Mouse (Mus musculus) midbrain, embryonic 13.5 days (tissue): Measurements from ENCODE around the gene F2rl1. TPM values are rescaled to one million over a fixed set of nuclear protein-coding genes. Genes with fewer than 3 reads are reported as not detected.

Source experiments
- ATAC-seq: fragments of 200-750 bp; cut with Nextera tagmentation; 2 replicates; pipeline ENCODE4 v1.8.0; 2017; ENCODE audit warnings: mild to moderate bottlenecking, moderate TSS enrichment, moderate library complexity
- H3K27ac ChIP-seq: fragments of 300-500 bp; sonication (generic); 2 replicates; pipeline ENCODE4 v1.5.1; 2015; ENCODE audit warnings: inconsistent platforms, mild to moderate bottlenecking, moderate library complexity
- H3K27me3 ChIP-seq: fragments of 300-500 bp; sonication (generic); 2 replicates; pipeline ENCODE4 v1.6.1; 2015; ENCODE audit warnings: mild to moderate bottlenecking, inconsistent platforms
- H3K36me3 ChIP-seq: fragments of 300-500 bp; sonication (generic); 2 replicates; pipeline ENCODE4 v1.6.1; 2015; ENCODE audit warnings: mild to moderate bottlenecking, inconsistent platforms
- H3K4me1 ChIP-seq: fragments of 300-500 bp; sonication (generic); replicated peaks from 2 replicates; pipeline ENCODE4 v1.6.1; 2015; ENCODE audit warnings: inconsistent platforms
- H3K4me2 ChIP-seq: fragments of 300-500 bp; sonication (generic); replicated peaks from 2 replicates; pipeline ENCODE4 v1.6.1; 2015; ENCODE audit warnings: moderate library complexity, mild to moderate bottlenecking, inconsistent platforms
- H3K4me3 ChIP-seq: fragments of 300-500 bp; sonication (generic); replicated peaks from 2 replicates; pipeline ENCODE4 v1.5.1; 2015; ENCODE audit warnings: mild to moderate bottlenecking, inconsistent platforms
- H3K9ac ChIP-seq: fragments of 300-500 bp; sonication (generic); replicated peaks from 2 replicates; pipeline ENCODE4 v1.6.1; 2015; ENCODE audit warnings: mild to moderate bottlenecking, inconsistent platforms
- H3K9me3 ChIP-seq: fragments of 300-500 bp; sonication (generic); 2 replicates; pipeline ENCODE4 v1.6.1; 2016; ENCODE audit warnings: mild to moderate bottlenecking, inconsistent platforms
- WGBS: fragments of 180-500 bp; shearing (Covaris S2); methylation state at CpG from one replicate; pipeline ENCODE4 v1.1.7; 2015; 5-methylcytosine and 5-hydroxymethylcytosine counted together
- polyA plus RNA-seq: library from polyadenylated mRNA; unstranded; fragments of >200 nt; fragmentation: Nextera tagmentation; extraction: Ambion mirVana; gene quantifications from 2 replicates; pipeline ENCODE4 v1.2.1, GENCODE M21; 2015

The F2rl1 gene
- polyA plus RNA-seq, 1 experiment from 2014 or later: 0.20 TPM

GRCm38 (mm10) chr13:95491327-95491726 lies 33.7 kb downstream of the F2rl1 start:
- Histone ChIP-seq H3K4me1 (no peaks in the 10 kb centered on the region), H3K27ac (no peak overlapping the region), H3K4me3 (no peak overlapping the region), H3K27me3 (no peaks in the 10 kb centered on the region), H3K4me2 (no peak overlapping the region), H3K9ac (no peak overlapping the region), H3K36me3 (no peaks in the 10 kb centered on the region), H3K9me3 (no peaks in the 10 kb centered on the region)
- 52% methylated on average over 11 of the region's 11 CpGs for WGBS
- ATAC-seq: no peak

GRCm38 (mm10) chr13:95484664-95485063 lies 40.4 kb downstream of the F2rl1 start:
- H3K27ac ChIP-seq: no peak overlapping the region
- no peak overlapping the region for H3K4me2 ChIP-seq
- no peaks in the 10 kb centered on the region for H3K4me1 ChIP-seq
- no peaks in the 10 kb centered on the region for H3K9me3 ChIP-seq
- WGBS: 33% methylated on average over 5 of the region's 5 CpGs
- no peaks in the 10 kb centered on the region for H3K36me3 ChIP-seq
- ATAC-seq: no peak
- no peak overlapping the region for H3K4me3 ChIP-seq
- H3K9ac ChIP-seq: no peak overlapping the region
- no peaks in the 10 kb centered on the region for H3K27me3 ChIP-seq

- H3K36me3 ChIP-seq: no peaks in the 10 kb centered on the region
- H3K4me3 ChIP-seq: no peak overlapping the region
- no peak overlapping the region for H3K27ac ChIP-seq
- H3K4me2 ChIP-seq: no peak overlapping the region
- 18% methylated on average over 4 of the region's 4 CpGs for WGBS
- no peaks in the 10 kb centered on the region for H3K9me3 ChIP-seq
- H3K27me3 ChIP-seq: no peaks in the 10 kb centered on the region
- peak; percentile 79 for ATAC-seq
- H3K4me1 ChIP-seq: no peaks in the 10 kb centered on the region
- no peak overlapping the region for H3K9ac ChIP-seq
Measured at GRCm38 (mm10) chr13:95481428-95481827, 43.6 kb downstream of the F2rl1 start.

- Histone ChIP-seq H3K4me2 (no peak within 1 kb of the TSS), H3K9ac (no peak within 1 kb of the TSS), H3K9me3 (no peaks in the 10 kb centered on the region), H3K36me3 (no peaks in the 10 kb centered on the region), H3K4me1 (no peaks in the 10 kb centered on the region), H3K27me3 (no peaks in the 10 kb centered on the region), H3K27ac (no peak within 1 kb of the TSS), H3K4me3 (no peak within 1 kb of the TSS)
- 89% methylated on average over 21 of the region's 21 CpGs for WGBS
- no peak for ATAC-seq
Measured at GRCm38 (mm10) chr13:95478671-95479413, 46.2 kb downstream of the F2rl1 start, which contains the start of gene S100z. S100z (minus strand) TSS chr13:95478721.

- no peak overlapping the region for H3K27ac ChIP-seq
- no peaks in the 10 kb centered on the region for H3K36me3 ChIP-seq
- 88% methylated on average over 6 of the region's 6 CpGs for WGBS
- no peak overlapping the region for H3K4me3 ChIP-seq
- no peaks in the 10 kb centered on the region for H3K9me3 ChIP-seq
- no peaks in the 10 kb centered on the region for H3K27me3 ChIP-seq
- H3K9ac ChIP-seq: no peak overlapping the region
- no peak for ATAC-seq
- H3K4me2 ChIP-seq: no peak overlapping the region
- H3K4me1 ChIP-seq: no peaks in the 10 kb centered on the region
Measured at GRCm38 (mm10) chr13:95477173-95477572, 47.9 kb downstream of the F2rl1 start.

- H3K36me3 ChIP-seq: no peaks in the 10 kb centered on the region
- no peak for ATAC-seq
- no peaks in the 10 kb centered on the region for H3K4me1 ChIP-seq
- H3K4me3 ChIP-seq: no peak overlapping the region
- WGBS: 76% methylated on average over 7 of the region's 7 CpGs
- no peaks in the 10 kb centered on the region for H3K27me3 ChIP-seq
- H3K4me2 ChIP-seq: no peak overlapping the region
- no peak overlapping the region for H3K9ac ChIP-seq
- H3K27ac ChIP-seq: no peak overlapping the region
- no peaks in the 10 kb centered on the region for H3K9me3 ChIP-seq
Measured at GRCm38 (mm10) chr13:95475124-95475523, 49.9 kb downstream of the F2rl1 start.

- no peak overlapping the region for H3K4me3 ChIP-seq
- no peak overlapping the region for H3K4me2 ChIP-seq
- WGBS: 86% methylated on average over 3 of the region's 3 CpGs
- no peaks in the 10 kb centered on the region for H3K4me1 ChIP-seq
- H3K27ac ChIP-seq: no peak overlapping the region
- no peaks in the 10 kb centered on the region for H3K9me3 ChIP-seq
- no peak overlapping the region for H3K9ac ChIP-seq
- H3K27me3 ChIP-seq: no peaks in the 10 kb centered on the region
- no peak for ATAC-seq
- no peaks in the 10 kb centered on the region for H3K36me3 ChIP-seq
Measured at GRCm38 (mm10) chr13:95474294-95474693, 50.7 kb downstream of the F2rl1 start.

GRCm38 (mm10) chr13:95470970-95471369 lies 54.1 kb downstream of the F2rl1 start:
- H3K4me3 ChIP-seq: no peak overlapping the region
- no peak overlapping the region for H3K9ac ChIP-seq
- H3K27ac ChIP-seq: no peak overlapping the region
- H3K27me3 ChIP-seq: no peaks in the 10 kb centered on the region
- 78% methylated on average over 2 of the region's 2 CpGs for WGBS
- ATAC-seq: no peak
- H3K4me2 ChIP-seq: no peak overlapping the region
- no peaks in the 10 kb centered on the region for H3K4me1 ChIP-seq
- H3K36me3 ChIP-seq: no peaks in the 10 kb centered on the region
- H3K9me3 ChIP-seq: no peaks in the 10 kb centered on the region

Other genes starting within 250 kb of the F2rl1 start
- 46.4 and 48.8 TPM in 2 replicates for gene Zbed3, start 201.6 kb downstream of the F2rl1 start, polyA plus RNA-seq
- gene Aggf1, start 149.9 kb downstream of the F2rl1 start, polyA plus RNA-seq: 41.6 and 45.1 TPM in 2 replicates
- gene Crhbp, start 80.3 kb downstream of the F2rl1 start, polyA plus RNA-seq: 1.7 and 1.9 TPM in 2 replicates
- gene S100z, start 46.5 kb downstream of the F2rl1 start, polyA plus RNA-seq: not detected in 2 replicates
- 86.0 and 88.2 TPM in 2 replicates for gene F2r, start 93.3 kb upstream of the F2rl1 start, polyA plus RNA-seq
- gene F2rl2, start 171.6 kb upstream of the F2rl1 start, polyA plus RNA-seq: 0.63 and 0.71 TPM in 2 replicates